Comparison of ENCODE assay signal across 12 mouse cellular contexts in the genomic region with DNA sequence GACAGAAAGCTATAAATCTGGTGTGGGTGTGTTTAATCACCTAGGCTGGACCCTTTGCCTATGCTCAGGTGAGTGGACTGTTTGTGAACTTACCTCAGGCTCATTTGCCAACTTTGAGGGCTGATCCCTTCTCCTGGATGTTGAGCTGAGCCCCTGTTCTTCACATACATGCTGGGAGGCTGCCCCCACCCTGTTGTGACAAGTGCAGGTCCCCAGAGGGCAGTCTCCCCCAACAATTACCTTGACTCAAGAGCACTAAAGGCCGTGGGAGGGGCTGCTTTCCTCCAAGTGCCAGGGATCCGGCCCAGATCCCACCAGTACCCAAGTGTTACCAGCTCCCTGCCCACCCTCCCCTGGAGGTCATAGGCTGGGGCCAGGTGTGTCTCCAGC. TPM values are rescaled to one million over a fixed set of nuclear protein-coding genes. Genes with fewer than 3 reads are reported as not detected.
A peak's percentile ranks its signal among the peaks of the same experiment; 100 is the strongest.
DNase-seq lines count a peak whose midpoint lies in the region; ATAC-seq and TF ChIP-seq lines count a peak whose summit lies in the region.
"Had no signal": no experiment of that assay in that cellular context is flagged by ENCODE, and none has a peak within 500 bp of the region (broad histone marks: within the 10 kb centered on the region; RNA-seq: fewer than 3 reads in every experiment).

No protein-coding gene starts in this region.

- intact Hi-C loops in left cerebral cortex, postnatal 25 days (cut with DNase I), result no loop called here

- no peak overlapping the region for H3K4me3 ChIP-seq in layer of hippocampus, adult 2 months
- H3K4me3 ChIP-seq in CH12.LX (replicated peaks in 1 of 3; ENCODE audit: low read depth in 2 of 3, low read length in 2 of 3, poor library complexity in 1 of 3), result no peak overlapping the region
- no peak overlapping the region for H3K4me3 ChIP-seq in forebrain, postnatal 0 days (ENCODE audit: low read depth, low read length)
- H3K4me3 ChIP-seq: erythroblast, embryonic 14.5 days; megakaryocyte, embryonic 14.5 days had no signal

- H3K4me1 ChIP-seq in CH12.LX (ENCODE audit: control insufficient read depth in 1 of 2, insufficient read depth in 2 of 2), result peaks cover 3 to 4% of the 10 kb centered on the region in 2 experiments; a peak in 3 of 4 replicates
- peaks cover 14% of the 10 kb centered on the region for H3K4me1 ChIP-seq in forebrain, postnatal 0 days (ENCODE audit: insufficient read depth)

- TF ChIP-seq RAD21 in CH12.LX (IDR thresholded peaks at IDR 0.05; ENCODE audit: low read depth, low read length), result peak; percentile 27

- peaks cover 35 to 48% of the 10 kb centered on the region in 2 experiments for H3K36me3 ChIP-seq in CH12.LX (replicated peaks in 1 of 2; ENCODE audit: control insufficient read depth in 1 of 2, insufficient read depth in 1 of 2, low read length in 1 of 2)
- H3K36me3 ChIP-seq in forebrain, postnatal 0 days (ENCODE audit: insufficient read depth), result peaks cover 41% of the 10 kb centered on the region

- no peak overlapping the region for H3K9ac ChIP-seq in CH12.LX (ENCODE audit: insufficient read depth, low read depth)
- 0 out of 2 replicates have a peak overlapping the region, but pooled peaks have one; percentile 18 for H3K9ac ChIP-seq in forebrain, postnatal 0 days

- no peak; the same call in 1 of the 2 replicates for TF ChIP-seq POLR2A in CH12.LX (IDR thresholded peaks at IDR 0.05; ENCODE audit: low read depth, low read length)

- in situ Hi-C loops in CH12.LX (cut with MboI; ENCODE audit: low pct_ligation_motif_present, low pct_unique_long_range_greater_than_20kb, low sequenced_read_pairs), result no loop called here

- dilution Hi-C loops in CH12.LX (cut with MboI; ENCODE audit: extremely low pct_ligation_motif_present, extremely low pct_unique_long_range_greater_than_20kb, low sequenced_read_pairs), result no loop called here

- no peaks in the 10 kb centered on the region for H3K9me3 ChIP-seq in CH12.LX (replicated peaks; ENCODE audit: low read length)
- H3K9me3 ChIP-seq in forebrain, postnatal 0 days (ENCODE audit: low read length), result no peaks in the 10 kb centered on the region
- H3K9me3 ChIP-seq: megakaryocyte, embryonic 14.5 days had no signal

- no peaks in the 10 kb centered on the region for H3K79me2 ChIP-seq in CH12.LX (replicated peaks; ENCODE audit: control insufficient read depth, extremely low read depth, insufficient read depth, poor library complexity, severe bottlenecking)

- peak; percentile 60 for TF ChIP-seq CTCF in layer of hippocampus, adult 2 months (conservative IDR thresholded peaks at IDR 0.05)
- peak in 1 of 2 experiments; percentile 38; a peak in 2 of 4 replicates for TF ChIP-seq CTCF in CH12.LX (conservative IDR thresholded peaks at IDR 0.05 in 1 of 2, IDR thresholded peaks at IDR 0.05 in 1 of 2; ENCODE audit: low read depth in 2 of 2, low read length in 2 of 2)
- peak; percentile 35; the same call in 1 of the 2 replicates for TF ChIP-seq CTCF in forebrain, postnatal 0 days (IDR thresholded peaks at IDR 0.05; ENCODE audit: low read depth)

- no peak for TF ChIP-seq EP300 in CH12.LX (IDR thresholded peaks at IDR 0.05; ENCODE audit: low read length)

- peaks cover 26% of the 10 kb centered on the region for H3K27me3 ChIP-seq in CH12.LX (replicated peaks)
- H3K27me3 ChIP-seq in forebrain, postnatal 0 days (ENCODE audit: insufficient read depth, low read length), result no peaks in the 10 kb centered on the region

- whole genome bisulfite sequencing in forebrain, postnatal 0 days, result 20% methylated on average over 2 of the region's 2 CpGs

- ATAC-seq in forebrain, postnatal 0 days, result no peak

- H3K27ac ChIP-seq in layer of hippocampus, adult 2 months, result peak overlapping the region; percentile 73
- no peak overlapping the region for H3K27ac ChIP-seq in CH12.LX (ENCODE audit: insufficient read depth, low read depth)
- H3K27ac ChIP-seq in forebrain, postnatal 0 days (ENCODE audit: low read depth, low read length), result peak overlapping the region; percentile 73; the same call in 1 of the 2 replicates

- no peak for DNase-seq in layer of hippocampus, adult 2 months (ENCODE audit: low spot score in 2 of 2)
- no peak for DNase-seq in layer of hippocampus, adult 8-10 months (ENCODE audit: low spot score in 2 of 2)
- no peak for DNase-seq in CH12.LX (ENCODE audit: extremely low read depth)
- DNase-seq in forebrain, postnatal 0 days, result no peak
- peak; percentile 61 for DNase-seq in naive thymus-derived CD4-positive, alpha-beta T cell, adult 2 months (ENCODE audit: low read depth)
- DNase-seq in cerebellum, postnatal 36 days, result no peak
- DNase-seq in left cerebral cortex, postnatal 25 days (ENCODE audit: low spot score in 2 of 2), result no peak
- no peak for DNase-seq in frontal cortex, adult 2 months (ENCODE audit: extremely low spot score in 1 of 2, low spot score in 1 of 2)
- DNase-seq: layer of hippocampus, postnatal 36 days; right cerebral cortex, postnatal 4 days had no signal

- H3K4me2 ChIP-seq in CH12.LX (ENCODE audit: insufficient read depth, low read depth, poor library complexity, severe bottlenecking), result no peak overlapping the region
- H3K4me2 ChIP-seq in forebrain, postnatal 0 days (ENCODE audit: low read depth), result no peak overlapping the region

TF ChIP-seq in CH12.LX, 34 proteins besides CTCF, POLR2A, EP300 and RAD21:
- TF ChIP-seq ELF1 (IDR thresholded peaks at IDR 0.05; ENCODE audit: low read depth, low read length) (no peak), JUN (IDR thresholded peaks at IDR 0.05; ENCODE audit: insufficient read depth, low read depth, low read length) (no peak), POLR2AphosphoS2 (IDR thresholded peaks at IDR 0.05; ENCODE audit: low read depth, low read length) (peak; percentile 37; the same call in 1 of the 2 replicates), SMC3 (IDR thresholded peaks at IDR 0.05; ENCODE audit: low read depth, low read length) (peak; percentile 9; the same call in 1 of the 2 replicates), SIN3A (IDR thresholded peaks at IDR 0.05; ENCODE audit: low read length) (no peak)

RNA-seq across cellular contexts. Expression of gene Celf5, which starts 2.5 kb away (rescaled TPM):
- total RNA-seq in layer of hippocampus, adult 2 months (2021), result 100 to 1,000 TPM; 286 to 287 TPM
- total RNA-seq in layer of hippocampus, adult 8-10 months (2022), result 100 to 1,000 TPM; 230 to 284 (median 256) TPM
- total RNA-seq in CH12.LX (2012; rRNA removed) (0.08 and 0.17 TPM in 2 replicates), CH12.LX (2014; rRNA removed) (not detected in 2 replicates)
- polyA plus RNA-seq in CH12.LX (2012; ENCODE audit: insufficient read length, low read depth), result 0.07 and 0.12 TPM in 2 replicates
- total RNA-seq in forebrain, postnatal 0 days (2014; rRNA removed), result 122 and 166 TPM in 2 replicates
- polyA plus RNA-seq in forebrain, postnatal 0 days (2015; fragmentation: Nextera tagmentation; extraction: Ambion mirVana), result 59.9 and 71.3 TPM in 2 replicates
- 100 to 1,000 TPM; 285 to 286 TPM for total RNA-seq in left cerebral cortex, postnatal 25 days (2021)
- 345 and 388 TPM in 2 replicates for polyA plus RNA-seq in frontal cortex, adult 2 months (2012; rRNA removed)
- polyA plus RNA-seq: erythroblast, embryonic 14.5 days had no signal

RNA-seq across cellular contexts. Expression of gene Ncln, which starts 11.1 kb away (rescaled TPM):
- 10 to 100 TPM; 83.1 to 93.5 TPM for total RNA-seq in layer of hippocampus, adult 2 months (2021)
- total RNA-seq in layer of hippocampus, adult 8-10 months (2022), result 10 to 100 TPM; 74.1 to 88.0 (median 82.8) TPM
- total RNA-seq in CH12.LX (2012; rRNA removed), result 99.5 and 104 TPM in 2 replicates
- total RNA-seq in CH12.LX (2014; rRNA removed), result 41.5 and 41.7 TPM in 2 replicates
- 80.5 and 89.5 TPM in 2 replicates for polyA plus RNA-seq in CH12.LX (2012; ENCODE audit: insufficient read length, low read depth)
- total RNA-seq in forebrain, postnatal 0 days (2014; rRNA removed), result 83.3 and 105 TPM in 2 replicates
- 57.1 and 65.0 TPM in 2 replicates for polyA plus RNA-seq in forebrain, postnatal 0 days (2015; fragmentation: Nextera tagmentation; extraction: Ambion mirVana)
- total RNA-seq in left cerebral cortex, postnatal 25 days (2021), result 10 to 100 TPM; 76.4 to 77.0 TPM
- polyA plus RNA-seq in frontal cortex, adult 2 months (2012; rRNA removed), result 120 and 134 TPM in 2 replicates

RNA-seq across cellular contexts. Expression of gene S1pr4, which starts 14.9 kb away (rescaled TPM):
- under 1 TPM; 0.39 to 0.95 TPM for total RNA-seq in layer of hippocampus, adult 2 months (2021)
- under 1 TPM; 0.51 to 0.80 (median 0.58) TPM for total RNA-seq in layer of hippocampus, adult 8-10 months (2022)
- total RNA-seq in CH12.LX (2012; rRNA removed), result 0.25 and 0.30 TPM in 2 replicates
- total RNA-seq in CH12.LX (2014; rRNA removed), result not detected in 2 replicates
- polyA plus RNA-seq in CH12.LX (2012; ENCODE audit: insufficient read length, low read depth), result 0.16 and 0.19 TPM in 2 replicates
- 0.38 TPM in 1 of 2 replicates, not detected in the other for total RNA-seq in forebrain, postnatal 0 days (2014; rRNA removed)
- polyA plus RNA-seq in forebrain, postnatal 0 days (2015; fragmentation: Nextera tagmentation; extraction: Ambion mirVana), result 0.31 and 0.39 TPM in 2 replicates
- under 1 TPM; 0.53 to 0.73 TPM for total RNA-seq in left cerebral cortex, postnatal 25 days (2021)
- 0.94 and 1.1 TPM in 2 replicates for polyA plus RNA-seq in frontal cortex, adult 2 months (2012; rRNA removed)

RNA-seq across cellular contexts. Expression of gene Nfic, which starts 29.6 kb away (rescaled TPM):
- total RNA-seq in layer of hippocampus, adult 2 months (2021), result 10 to 100 TPM; 60.0 to 60.1 TPM
- total RNA-seq in layer of hippocampus, adult 8-10 months (2022), result 10 to 100 TPM; 52.8 to 61.6 (median 58.7) TPM
- total RNA-seq in CH12.LX (2012; rRNA removed), result 4.4 and 4.7 TPM in 2 replicates
- total RNA-seq in CH12.LX (2014; rRNA removed), result 0.07 and 0.34 TPM in 2 replicates
- 3.8 and 4.0 TPM in 2 replicates for polyA plus RNA-seq in CH12.LX (2012; ENCODE audit: insufficient read length, low read depth)
- total RNA-seq in forebrain, postnatal 0 days (2014; rRNA removed), result 9.0 and 14.5 TPM in 2 replicates
- polyA plus RNA-seq in forebrain, postnatal 0 days (2015; fragmentation: Nextera tagmentation; extraction: Ambion mirVana), result 14.8 and 23.1 TPM in 2 replicates
- 10 to 100 TPM; 81.1 to 87.3 TPM for total RNA-seq in left cerebral cortex, postnatal 25 days (2021)
- 39.6 and 47.7 TPM in 2 replicates for polyA plus RNA-seq in frontal cortex, adult 2 months (2012; rRNA removed)

RNA-seq across cellular contexts. Expression of gene Gna15, which starts 39.0 kb away (rescaled TPM):
- total RNA-seq in layer of hippocampus, adult 2 months (2021), result 1 to 10 TPM; 1.9 to 2.5 TPM
- 1 to 10 TPM; 2.5 to 9.7 (median 5.7) TPM for total RNA-seq in layer of hippocampus, adult 8-10 months (2022)
- total RNA-seq in CH12.LX (2012; rRNA removed) (9.9 and 10.0 TPM in 2 replicates), CH12.LX (2014; rRNA removed) (5.2 and 5.5 TPM in 2 replicates)
- polyA plus RNA-seq in CH12.LX (2012; ENCODE audit: insufficient read length, low read depth), result 4.9 and 5.2 TPM in 2 replicates
- 1.3 and 1.5 TPM in 2 replicates for total RNA-seq in forebrain, postnatal 0 days (2014; rRNA removed)
- 1.3 and 1.6 TPM in 2 replicates for polyA plus RNA-seq in forebrain, postnatal 0 days (2015; fragmentation: Nextera tagmentation; extraction: Ambion mirVana)
- 1 to 10 TPM; 2.0 to 3.1 TPM for total RNA-seq in left cerebral cortex, postnatal 25 days (2021)
- 2.9 and 3.7 TPM in 2 replicates for polyA plus RNA-seq in frontal cortex, adult 2 months (2012; rRNA removed)

Comparison
In these comparisons a context has a peak if more than half of its experiments do, and no peak if none do; other contexts are left out.
1. RNA of gene Celf5, which starts 2.5 kb away (total RNA-seq): 286 to 287 TPM in layer of hippocampus, adult 2 months, 285 to 286 TPM in left cerebral cortex, postnatal 25 days, 230 to 284 TPM in layer of hippocampus, adult 8-10 months and 122 to 166 TPM in forebrain, postnatal 0 days; 0.08 to 0.17 TPM in CH12.LX; every median in the first group is over 100 times any median in the second.